Mouse (Mus musculus) hindbrain, embryonic 13.5 days (tissue): ENCODE data around the gene Rad9a. TPM values are rescaled to one million over a fixed set of nuclear protein-coding genes. Genes with fewer than 3 reads are reported as not detected.
"Not testable (repeated sequence)": the region's sequence is repeated elsewhere in the genome, so short reads cannot be mapped to it uniquely, and the experiment has no call there.

Experiments used
- ATAC-seq: fragments of 200-750 bp; cut with Nextera tagmentation; 2 replicates; pipeline ENCODE4 v1.8.0; 2017; ENCODE audit warnings: moderate TSS enrichment; ENCODE audit not compliant: low FRiP score
- H3K27ac ChIP-seq: fragments of 300-500 bp; sonication (generic); 2 replicates; pipeline ENCODE4 v1.5.1; 2015; ENCODE audit warnings: inconsistent platforms, mild to moderate bottlenecking, moderate library complexity
- H3K27me3 ChIP-seq: fragments of 300-500 bp; sonication (generic); 2 replicates; pipeline ENCODE4 v1.6.1; 2015; ENCODE audit warnings: mild to moderate bottlenecking, inconsistent platforms
- H3K36me3 ChIP-seq: fragments of 300-500 bp; sonication (generic); 2 replicates; pipeline ENCODE4 v1.6.1; 2015; ENCODE audit warnings: mild to moderate bottlenecking, inconsistent platforms
- H3K4me1 ChIP-seq: fragments of 300-500 bp; sonication (generic); replicated peaks from 2 replicates; pipeline ENCODE4 v1.6.1; 2015; ENCODE audit warnings: inconsistent platforms
- H3K4me2 ChIP-seq: fragments of 300-500 bp; sonication (generic); 2 replicates; pipeline ENCODE4 v1.6.1; 2015; ENCODE audit warnings: inconsistent platforms, mild to moderate bottlenecking, moderate library complexity
- H3K4me3 ChIP-seq: fragments of 300-500 bp; sonication (generic); 2 replicates; pipeline ENCODE4 v1.5.1; 2015; ENCODE audit warnings: mild to moderate bottlenecking, inconsistent platforms
- H3K9ac ChIP-seq: fragments of 300-500 bp; sonication (generic); 2 replicates; pipeline ENCODE4 v1.6.1; 2015; ENCODE audit warnings: mild to moderate bottlenecking, inconsistent platforms
- H3K9me3 ChIP-seq: fragments of 300-500 bp; sonication (generic); 2 replicates; pipeline ENCODE4 v1.6.1; 2016; ENCODE audit warnings: inconsistent platforms
- WGBS: fragments of 180-500 bp; shearing (Covaris S2); methylation state at CpG from one replicate; pipeline ENCODE4 v1.1.7; 2015; 5-methylcytosine and 5-hydroxymethylcytosine counted together
- polyA plus RNA-seq: library from polyadenylated mRNA; unstranded; fragments of >200 nt; fragmentation: Nextera tagmentation; extraction: Ambion mirVana; gene quantifications from 2 replicates; pipeline ENCODE4 v1.2.1, GENCODE M21; 2015

Rad9a gene
- polyA plus RNA-seq: 20.4 and 24.6 TPM in 2 replicates

DNA sequence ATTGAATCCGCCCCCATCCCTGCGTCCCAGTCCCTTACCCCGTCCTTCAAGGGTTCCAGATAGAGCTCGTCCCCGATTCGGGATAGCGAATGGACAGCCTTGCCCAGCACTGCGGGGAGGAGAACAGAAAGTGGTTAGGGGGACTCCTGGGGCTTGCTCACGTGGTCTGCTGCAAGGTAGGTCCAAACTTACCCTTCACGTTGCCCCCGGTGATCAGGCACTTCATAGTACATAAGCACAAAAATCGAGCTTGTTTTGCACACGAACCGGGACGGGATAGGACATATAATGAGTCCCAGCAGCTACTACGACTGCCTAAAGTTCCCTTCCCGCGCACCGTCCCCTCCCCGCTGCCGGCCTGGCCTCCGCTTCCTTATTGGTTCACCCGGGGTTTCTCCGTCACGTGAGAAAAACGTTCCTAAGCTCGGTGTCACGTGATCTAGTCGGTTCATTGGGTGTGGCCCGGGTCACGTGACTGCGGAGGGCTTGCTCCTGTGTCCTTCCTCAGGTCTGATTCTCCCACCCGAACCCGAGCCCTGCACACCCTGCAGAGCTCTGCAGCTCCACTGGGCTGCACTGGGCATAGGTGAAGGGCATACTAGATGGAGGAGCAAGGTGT is at the start of gene Rad9a:
Gene Rad9a, minus strand, starts transcription at position 372 of the 619 bp plus-strand sequence.
- peak within 1 kb of the TSS; percentile 84 for H3K9ac ChIP-seq
- H3K4me2 ChIP-seq: peak within 1 kb of the TSS; percentile 94
- ATAC-seq: peak; percentile 82
- peak within 1 kb of the TSS; percentile 56 for H3K27ac ChIP-seq
- H3K4me3 ChIP-seq: peak within 1 kb of the TSS; percentile 64
- peaks cover 28% of the 10 kb centered on the region for H3K36me3 ChIP-seq
- peaks cover 23% of the 10 kb centered on the region for H3K4me1 ChIP-seq
- H3K9me3 ChIP-seq: no peaks in the 10 kb centered on the region
- H3K27me3 ChIP-seq: peaks cover 24% of the 10 kb centered on the region
- under 1% methylated on average over 34 of the region's 34 CpGs for WGBS

DNA sequence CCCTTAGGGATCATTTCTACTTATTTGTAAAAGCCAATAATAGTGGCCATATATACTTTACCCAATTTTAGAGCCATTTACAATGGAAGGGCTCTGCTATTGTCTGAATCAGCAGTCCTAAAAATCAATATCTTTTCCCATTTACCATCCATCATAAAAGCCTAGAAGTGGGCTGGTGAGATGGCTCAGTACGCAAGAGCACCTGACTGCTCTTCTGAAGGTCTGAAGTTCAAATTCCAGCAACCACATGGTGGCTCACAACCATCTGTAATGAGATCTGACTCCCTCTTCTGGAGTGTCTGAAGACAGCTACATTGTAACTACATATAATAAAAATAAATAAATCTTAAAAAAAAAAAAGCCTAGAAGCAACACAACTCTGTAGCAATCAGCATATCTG is 47.2 kb upstream of the Rad9a start:
- 77% methylated on average over 1 of the region's 1 CpGs for WGBS
- ATAC-seq: not testable (repeated sequence)

DNA sequence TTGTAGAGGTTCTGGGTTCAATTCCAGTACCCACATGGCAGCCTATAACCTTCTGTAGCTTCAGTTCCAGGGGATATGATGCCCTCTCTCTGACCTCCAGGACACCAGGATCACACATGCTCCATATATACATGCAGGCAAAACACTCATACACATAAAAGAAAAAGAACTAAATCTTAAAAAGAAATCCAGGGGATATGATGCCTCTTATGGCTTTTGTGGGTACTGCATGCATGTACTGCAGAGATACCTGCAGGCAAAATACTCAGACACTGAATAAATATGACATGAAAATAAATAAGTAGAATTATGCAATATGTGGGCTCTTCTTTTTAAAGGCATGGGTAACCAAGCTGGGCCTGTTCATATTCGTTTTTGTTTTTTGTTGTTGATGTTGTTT is 45.5 kb upstream of the Rad9a start:
- no peaks in the 10 kb centered on the region for H3K4me1 ChIP-seq
- H3K9ac ChIP-seq: no peak overlapping the region
- no peak overlapping the region for H3K27ac ChIP-seq
- ATAC-seq: no peak
- no peak overlapping the region for H3K4me2 ChIP-seq
- no peaks in the 10 kb centered on the region for H3K36me3 ChIP-seq
- 56% methylated on average over 1 of the region's 1 CpGs for WGBS
- 0 out of 2 replicates have a peak, but pooled peaks cover 2% of the 10 kb centered on the region for H3K27me3 ChIP-seq
- no peak overlapping the region for H3K4me3 ChIP-seq
- no peaks in the 10 kb centered on the region for H3K9me3 ChIP-seq

More for the DNA sequence above, 47.2 kb upstream of the Rad9a start:
- H3K36me3 ChIP-seq, H3K27ac ChIP-seq, H3K9me3 ChIP-seq, H3K4me1 ChIP-seq, H3K4me2 ChIP-seq, H3K9ac ChIP-seq, H3K27me3 ChIP-seq, H3K4me3 ChIP-seq: not testable (repeated sequence)

DNA sequence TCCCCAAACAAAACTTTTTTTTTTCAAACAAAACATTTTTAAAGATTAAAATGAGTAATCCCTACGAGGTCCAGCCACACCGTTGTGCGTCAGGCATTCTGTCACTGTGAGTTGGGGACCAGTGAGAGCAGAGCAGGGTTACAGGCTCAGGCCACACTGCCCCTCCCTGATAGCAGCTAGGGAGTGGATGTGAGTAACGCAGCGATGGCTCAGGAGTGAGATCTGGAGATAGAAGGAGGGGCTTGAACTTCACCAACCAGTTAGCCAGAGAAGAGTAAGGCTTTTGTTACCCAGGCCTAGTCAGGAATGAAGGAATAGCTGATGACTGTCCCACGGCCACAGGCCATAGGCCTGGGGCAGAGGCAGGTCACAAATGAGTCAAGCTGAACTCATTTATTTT is 43.3 kb upstream of the Rad9a start:
- Histone ChIP-seq H3K4me2 (no peak overlapping the region), H3K9me3 (no peaks in the 10 kb centered on the region), H3K4me3 (no peak overlapping the region), H3K27ac (no peak overlapping the region), H3K27me3 (0 out of 2 replicates have a peak, but pooled peaks cover 2% of the 10 kb centered on the region), H3K9ac (no peak overlapping the region), H3K36me3 (no peaks in the 10 kb centered on the region), H3K4me1 (no peaks in the 10 kb centered on the region)
- WGBS: 86% methylated on average over 6 of the region's 6 CpGs
- no peak for ATAC-seq

DNA sequence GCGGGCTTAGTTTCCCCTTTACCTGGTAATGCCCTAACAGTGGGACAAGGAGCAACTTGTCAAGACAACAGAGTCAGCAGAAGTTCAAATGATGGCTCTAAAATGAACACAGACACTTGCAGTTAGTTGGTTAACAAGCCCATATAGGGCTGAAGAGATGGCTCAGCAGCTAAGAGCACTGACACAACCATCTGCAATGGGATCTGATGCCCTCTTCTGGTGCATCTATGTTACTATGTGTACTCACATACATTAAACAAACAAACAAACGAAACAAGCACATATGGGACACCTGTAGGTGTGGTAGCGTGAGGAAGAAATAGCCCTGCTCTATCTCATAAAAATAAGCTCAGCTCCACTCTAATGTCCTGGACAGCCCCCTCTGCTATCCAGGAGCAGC is 41.0 kb upstream of the Rad9a start:
- no peaks in the 10 kb centered on the region for H3K27me3 ChIP-seq
- no peak overlapping the region for H3K27ac ChIP-seq
- 69% methylated on average over 3 of the region's 3 CpGs for WGBS
- no peak overlapping the region for H3K9ac ChIP-seq
- no peaks in the 10 kb centered on the region for H3K9me3 ChIP-seq
- H3K4me3 ChIP-seq: no peak overlapping the region
- H3K36me3 ChIP-seq: no peaks in the 10 kb centered on the region
- no peaks in the 10 kb centered on the region for H3K4me1 ChIP-seq
- ATAC-seq: no peak
- H3K4me2 ChIP-seq: no peak overlapping the region

DNA sequence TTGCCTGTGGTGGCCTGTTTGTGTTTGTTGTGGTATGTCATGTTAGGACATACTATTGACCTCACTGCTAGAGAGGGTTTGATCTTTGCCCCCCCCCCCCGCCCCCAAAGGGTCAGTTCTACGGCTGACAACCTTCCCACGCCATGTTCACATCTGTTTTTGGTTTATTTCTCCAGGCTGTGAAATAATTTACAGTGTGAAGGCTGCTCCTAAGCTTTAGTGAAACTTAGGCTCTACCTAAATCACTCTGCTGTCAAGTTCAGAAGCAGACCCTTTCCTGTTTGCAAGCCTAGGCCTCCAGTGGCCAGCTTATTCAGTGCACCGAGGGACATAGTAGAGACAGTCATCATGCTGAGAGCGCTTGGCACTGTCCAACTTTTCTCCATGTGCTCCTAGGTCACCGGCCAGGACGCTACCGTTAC is 38.8 kb upstream of the Rad9a start:
- Histone ChIP-seq H3K9ac (no peak overlapping the region), H3K4me3 (no peak overlapping the region)
- ATAC-seq: no peak

DNA sequence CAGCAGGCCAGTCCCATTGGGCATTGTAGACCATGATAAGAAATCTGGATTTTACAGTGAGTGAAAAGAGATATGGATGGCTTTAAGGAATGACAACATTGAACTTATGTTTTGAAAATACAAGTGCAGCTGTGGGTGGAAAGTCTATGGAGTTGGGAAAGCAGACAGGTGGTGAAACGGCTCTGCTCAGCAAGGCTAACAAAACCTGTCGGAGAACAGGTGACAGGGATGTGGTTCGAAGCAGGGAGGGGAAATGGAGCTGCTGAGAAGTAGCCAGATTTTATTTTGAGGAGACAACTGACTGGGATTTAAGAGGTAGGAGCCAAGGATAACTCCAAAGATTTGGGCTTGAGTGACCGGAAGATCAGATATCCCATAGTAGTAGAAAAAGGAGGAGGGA is 33.1 kb upstream of the Rad9a start:
- 76% methylated on average over 4 of the region's 4 CpGs for WGBS
- Histone ChIP-seq H3K4me3 (no peak overlapping the region), H3K4me2 (no peak overlapping the region), H3K9ac (no peak overlapping the region), H3K9me3 (no peaks in the 10 kb centered on the region), H3K27me3 (peaks cover 14% of the 10 kb centered on the region), H3K4me1 (peaks cover 12% of the 10 kb centered on the region), H3K27ac (no peak overlapping the region), H3K36me3 (no peaks in the 10 kb centered on the region)
- ATAC-seq: no peak

More for the DNA sequence above, 38.8 kb upstream of the Rad9a start:
- H3K4me2 ChIP-seq: no peak overlapping the region
- H3K27ac ChIP-seq: no peak overlapping the region
- WGBS: 74% methylated on average over 8 of the region's 8 CpGs
- H3K4me1 ChIP-seq: no peaks in the 10 kb centered on the region
- H3K9me3 ChIP-seq: no peaks in the 10 kb centered on the region
- no peaks in the 10 kb centered on the region for H3K27me3 ChIP-seq
- H3K36me3 ChIP-seq: no peaks in the 10 kb centered on the region

DNA sequence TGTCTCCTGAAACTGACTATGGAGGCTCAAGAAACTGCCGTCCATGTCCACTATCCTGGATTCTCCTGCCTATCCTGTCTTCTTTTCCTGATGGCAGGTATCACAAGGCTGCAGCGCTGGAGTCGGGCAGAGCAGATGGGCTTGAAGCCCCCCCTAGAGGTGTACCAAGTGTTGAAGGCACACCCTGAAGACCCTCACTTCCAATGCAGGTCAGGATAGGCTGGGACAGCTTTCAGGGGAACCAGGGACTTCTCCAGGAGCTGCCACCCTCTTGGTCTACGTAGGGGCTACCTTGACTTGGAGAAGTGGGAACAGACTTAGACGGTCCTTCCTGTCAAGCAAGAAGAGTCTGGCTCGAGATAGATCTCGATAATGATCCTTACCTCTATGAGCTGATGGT is 31.2 kb upstream of the Rad9a start:
- H3K27ac ChIP-seq: peak overlapping the region; percentile 86; the same call in 1 of the 2 replicates
- no peaks in the 10 kb centered on the region for H3K36me3 ChIP-seq
- H3K9ac ChIP-seq: peak overlapping the region; percentile 80
- peak overlapping the region; percentile 79 for H3K4me2 ChIP-seq
- H3K4me1 ChIP-seq: peaks cover 12% of the 10 kb centered on the region
- H3K27me3 ChIP-seq: peaks cover 29% of the 10 kb centered on the region
- ATAC-seq: no peak
- H3K9me3 ChIP-seq: no peaks in the 10 kb centered on the region
- WGBS: 81% methylated on average over 7 of the region's 7 CpGs
- peak overlapping the region; percentile 60 for H3K4me3 ChIP-seq

DNA sequence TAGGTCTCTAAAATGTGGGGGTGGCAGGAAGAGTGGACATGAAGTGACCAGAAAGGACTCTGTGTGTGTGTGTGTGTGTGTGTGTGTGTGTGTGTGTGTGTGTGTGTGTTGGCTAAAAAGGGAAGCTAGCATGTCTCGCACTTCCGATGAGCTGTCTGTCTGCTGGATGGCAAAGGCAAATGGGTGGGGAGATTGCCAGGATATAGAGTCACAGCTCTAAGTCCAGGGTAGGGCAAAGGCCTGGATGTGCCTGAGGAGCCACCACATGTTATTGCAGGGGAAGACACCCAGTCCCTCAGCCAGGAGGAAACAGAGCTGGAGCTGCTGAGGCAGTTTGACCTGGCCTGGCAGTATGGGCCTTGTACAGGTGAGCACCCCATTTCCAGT is 30.7 kb upstream of the Rad9a start:
- Histone ChIP-seq H3K27ac (peak overlapping the region; percentile 86), H3K4me3 (peak overlapping the region; percentile 60), H3K4me1 (peaks cover 12% of the 10 kb centered on the region), H3K36me3 (no peaks in the 10 kb centered on the region), H3K9ac (peak overlapping the region; percentile 80), H3K4me2 (peak overlapping the region; percentile 79), H3K9me3 (no peaks in the 10 kb centered on the region), H3K27me3 (peaks cover 34% of the 10 kb centered on the region)
- WGBS: 35% methylated on average over 2 of the region's 2 CpGs
- ATAC-seq: no peak; the same call in none of the 2 replicates

DNA sequence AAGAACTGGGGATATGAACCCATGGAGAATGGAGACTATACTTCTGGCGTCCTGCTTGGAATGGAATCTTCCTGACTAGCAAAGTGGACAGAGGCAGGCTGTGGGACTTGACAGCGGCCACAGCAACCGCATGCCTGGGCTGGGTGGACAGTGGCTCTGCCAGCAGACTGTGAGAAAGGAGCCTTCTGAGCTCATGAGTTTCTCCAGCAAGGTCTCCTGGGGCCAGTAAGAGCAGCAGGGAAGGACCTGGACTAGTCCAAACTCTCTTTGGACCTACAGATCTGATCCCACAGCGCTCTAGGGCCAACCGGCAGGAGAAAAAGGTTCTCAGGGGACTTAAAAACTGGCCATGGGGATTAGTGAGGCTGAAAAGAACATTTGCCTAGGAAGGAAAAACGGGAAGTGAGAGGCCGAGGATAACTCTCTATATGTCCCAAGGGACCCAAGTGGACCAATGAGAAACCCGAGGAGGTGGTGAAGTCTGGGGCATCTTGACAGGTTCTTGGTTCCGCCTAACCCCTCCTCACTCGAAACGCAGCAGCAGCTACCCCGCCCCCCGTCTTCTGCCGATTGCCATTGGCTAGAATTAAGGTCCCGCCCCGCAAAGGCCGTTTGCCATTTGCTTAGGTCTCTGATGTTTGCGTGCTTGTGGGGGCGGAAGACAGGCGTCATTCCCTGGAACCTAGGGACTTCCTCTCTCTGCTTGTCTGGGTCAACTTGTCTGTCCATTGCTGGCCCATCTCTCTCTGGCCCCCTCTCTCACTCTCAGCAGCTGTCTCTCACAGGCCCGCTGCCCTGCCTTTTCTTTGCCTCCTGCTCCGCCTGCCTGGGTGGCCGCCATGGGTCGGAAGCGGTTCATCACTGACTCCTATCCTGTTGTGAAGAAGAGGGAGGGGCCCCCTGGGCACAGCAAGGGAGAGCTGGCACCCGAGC is 30.1 kb upstream of the Rad9a start, which contains the start of gene Pold4:
Gene Pold4, plus strand, starts transcription at position 647 of the 933 bp plus-strand sequence.
- Histone ChIP-seq H3K9ac (peak within 1 kb of the TSS; percentile 80), H3K4me3 (peak within 1 kb of the TSS; percentile 60), H3K27ac (peak within 1 kb of the TSS; percentile 86), H3K36me3 (no peaks in the 10 kb centered on the region), H3K4me2 (peak within 1 kb of the TSS; percentile 79), H3K4me1 (peaks cover 12% of the 10 kb centered on the region), H3K9me3 (no peaks in the 10 kb centered on the region), H3K27me3 (peaks cover 39% of the 10 kb centered on the region)
- ATAC-seq: peak; percentile 93
- 11% methylated on average over 26 of the region's 26 CpGs for WGBS

DNA sequence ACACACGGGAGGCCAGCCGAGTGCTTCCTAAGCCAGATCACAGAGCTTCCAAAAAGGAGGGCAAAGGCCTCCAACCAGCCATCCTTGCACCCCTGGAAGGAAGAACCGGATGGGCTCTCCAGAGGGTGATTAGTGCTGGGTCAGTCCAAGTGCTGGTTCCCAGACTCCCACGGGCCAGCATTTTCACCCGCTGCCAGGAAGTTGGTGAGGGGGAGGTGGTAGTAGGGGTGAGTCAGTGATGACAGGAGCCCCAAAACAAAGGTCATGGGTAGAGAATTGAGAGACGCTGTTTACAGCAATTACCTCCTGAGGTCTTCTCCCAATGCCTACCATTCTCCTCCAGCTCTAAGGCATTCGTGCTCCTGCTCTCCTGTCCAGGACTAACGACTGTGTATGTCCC is 29.0 kb upstream of the Rad9a start:
- Histone ChIP-seq H3K9me3 (no peaks in the 10 kb centered on the region), H3K36me3 (no peaks in the 10 kb centered on the region), H3K27me3 (peaks cover 43% of the 10 kb centered on the region), H3K4me3 (no peak overlapping the region), H3K4me2 (no peak overlapping the region), H3K4me1 (peaks cover 12% of the 10 kb centered on the region), H3K27ac (no peak overlapping the region), H3K9ac (0 out of 2 replicates have a peak overlapping the region, but pooled peaks have one; percentile 39)
- 77% methylated on average over 8 of the region's 8 CpGs for WGBS
- no peak for ATAC-seq

DNA sequence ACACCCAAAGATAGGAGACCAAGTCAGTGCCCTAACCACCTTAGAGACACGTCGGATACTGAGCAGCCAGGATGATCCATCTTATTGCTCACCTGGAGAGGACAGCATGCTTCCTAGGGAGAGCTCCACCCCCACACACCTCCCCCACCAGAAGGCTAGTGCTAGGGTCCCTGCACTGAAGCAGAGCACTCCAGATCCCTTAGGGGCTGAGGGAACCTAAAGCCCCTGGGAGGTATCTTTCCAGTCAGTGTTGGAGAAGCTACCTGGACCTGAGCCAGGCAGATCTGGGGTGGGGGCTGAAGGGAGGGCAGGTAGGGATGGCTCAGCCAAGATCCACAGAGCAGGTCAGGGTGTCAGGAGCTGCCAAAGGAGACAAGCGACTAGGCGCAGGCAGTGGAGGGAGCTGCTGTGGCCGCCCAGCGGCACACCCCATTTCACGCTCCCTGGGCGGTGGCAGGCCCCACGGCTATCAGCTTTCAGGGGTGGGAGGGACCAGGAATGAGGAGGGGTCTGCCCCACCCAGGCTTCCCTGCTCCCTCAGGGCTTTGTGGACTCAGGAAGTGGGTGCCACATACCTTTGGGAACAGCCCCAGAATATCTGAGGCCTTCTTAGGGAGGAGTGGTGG is 28.1 kb upstream of the Rad9a start:
- H3K9ac ChIP-seq: peak overlapping the region; percentile 39
- WGBS: 41% methylated on average over 9 of the region's 9 CpGs
- ATAC-seq: no peak

More for the DNA sequence above, 28.1 kb upstream of the Rad9a start:
- Histone ChIP-seq H3K27me3 (peaks cover 47% of the 10 kb centered on the region), H3K4me1 (peaks cover 12% of the 10 kb centered on the region), H3K4me3 (no peak overlapping the region), H3K4me2 (no peak overlapping the region), H3K27ac (no peak overlapping the region), H3K9me3 (no peaks in the 10 kb centered on the region), H3K36me3 (no peaks in the 10 kb centered on the region)
